Mouse (Mus musculus) thymus, adult 2 months (tissue): ENCODE measurements around the gene Gabbr2. TPM values are rescaled to one million over a fixed set of nuclear protein-coding genes. Genes with fewer than 3 reads are reported as not detected.

Experiments used
- DNase-seq: peaks from one replicate; pipeline ENCODE4 v3.0.0; 2021
- H3K27ac ChIP-seq: fragments of 200-500 bp; 2 replicates; pipeline ENCODE4 v1.5.1; 2012; ENCODE audit warnings: low read length, control low read depth; ENCODE audit not compliant: control insufficient read depth, insufficient read depth
- H3K27me3 ChIP-seq: fragments of 200-500 bp; 2 replicates; pipeline ENCODE4 v1.6.1; 2012; ENCODE audit warnings: mild to moderate bottlenecking, low read length, moderate library complexity, mixed read lengths; ENCODE audit not compliant: control insufficient read depth, insufficient read depth
- H3K36me3 ChIP-seq: fragments of 200-500 bp; 2 replicates; pipeline ENCODE4 v1.6.1; 2012; ENCODE audit warnings: mild to moderate bottlenecking, low read length, moderate library complexity; ENCODE audit not compliant: control insufficient read depth, insufficient read depth
- H3K4me1 ChIP-seq: fragments of 200-500 bp; replicated peaks from 2 replicates; pipeline ENCODE4 v1.6.1; 2012; ENCODE audit warnings: low read length; ENCODE audit not compliant: control insufficient read depth, insufficient read depth
- H3K4me3 ChIP-seq: fragments of 200-500 bp; 2 replicates; pipeline ENCODE4 v1.5.1; 2012; ENCODE audit warnings: mild to moderate bottlenecking, low read length, control low read depth, moderate library complexity; ENCODE audit not compliant: control insufficient read depth, insufficient read depth
- CTCF ChIP-seq: fragments of 200-500 bp; IDR thresholded peaks from 2 replicates; pipeline ENCODE4 v1.5.1; 2012; ENCODE audit warnings: mild to moderate bottlenecking, control low read depth, low read length, moderate library complexity, borderline replicate concordance; ENCODE audit not compliant: control insufficient read depth, poor library complexity, insufficient read depth; ENCODE audit errors: extremely low read depth
- POLR2A ChIP-seq: fragments of 200-500 bp; IDR thresholded peaks from 2 replicates; pipeline ENCODE4 v1.6.1; 2012; ENCODE audit warnings: mild to moderate bottlenecking, low read length, control low read depth, moderate library complexity; ENCODE audit not compliant: control insufficient read depth, poor library complexity, insufficient read depth; ENCODE audit errors: extremely low read depth
- WGBS: fragments of 180-500 bp; shearing (Covaris S2); methylation state at CpG from one replicate; pipeline ENCODE4 v1.1.7; 2018; 5-methylcytosine and 5-hydroxymethylcytosine counted together
- polyA plus RNA-seq: library from polyadenylated mRNA; depleted of rRNA; stranded (reverse); fragments of >200 nt; gene quantifications from 2 replicates; pipeline ENCODE4 v1.2.3, GENCODE M21; 2012

Gabbr2 gene
- polyA plus RNA-seq, 1 experiment, result 0.20 TPM

DNA sequence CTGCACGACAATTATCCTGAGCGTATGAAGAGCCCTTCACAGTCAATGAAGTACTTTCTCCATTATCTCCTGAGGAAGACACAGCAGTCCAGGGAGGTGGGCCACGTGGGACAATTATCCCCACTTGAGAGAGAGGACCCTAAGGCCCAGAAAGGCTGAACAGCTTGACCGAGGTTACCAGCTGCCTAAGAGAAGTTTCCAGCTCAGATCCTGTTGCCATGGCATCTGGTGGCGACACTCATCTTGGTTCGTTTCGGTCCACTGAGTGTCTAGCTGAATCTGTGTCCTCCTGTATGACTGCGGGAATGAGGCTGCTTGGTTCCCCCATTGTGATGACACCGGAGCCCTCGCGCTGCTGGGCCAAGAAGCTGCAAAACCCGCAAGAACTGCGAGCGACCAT, 76.2 kb downstream of the Gabbr2 start:
- no peak overlapping the region for H3K4me3 ChIP-seq
- no peak for TF ChIP-seq CTCF
- no peak for TF ChIP-seq POLR2A
- 93% methylated on average over 14 of the region's 14 CpGs for WGBS
- H3K27me3 ChIP-seq, result no peaks in the 10 kb centered on the region
- H3K36me3 ChIP-seq, result no peaks in the 10 kb centered on the region
- H3K27ac ChIP-seq, result no peak overlapping the region
- H3K4me1 ChIP-seq, result no peaks in the 10 kb centered on the region
- no peak for DNase-seq

DNA sequence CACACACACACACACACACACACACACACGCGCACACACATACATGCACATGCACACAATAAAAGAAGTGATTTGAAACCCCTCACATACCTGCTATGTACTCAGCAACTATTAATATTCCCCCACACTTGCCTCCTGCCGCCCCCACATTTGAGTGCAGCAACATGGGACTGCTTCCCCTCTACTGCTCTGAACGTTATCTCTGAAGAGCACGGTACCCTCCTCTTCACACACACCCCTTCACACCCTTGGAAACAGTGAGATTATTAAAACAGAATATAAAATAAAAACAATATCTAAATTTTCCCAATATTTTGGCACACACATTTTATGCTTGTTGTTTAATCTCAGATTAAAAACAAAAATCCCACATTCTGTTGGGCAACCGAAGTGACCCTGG, 77.1 kb downstream of the Gabbr2 start:
- no peak for DNase-seq
- Histone ChIP-seq H3K36me3 (no peaks in the 10 kb centered on the region), H3K4me1 (no peaks in the 10 kb centered on the region), H3K4me3 (no peak overlapping the region), H3K27me3 (no peaks in the 10 kb centered on the region), H3K27ac (no peak overlapping the region)
- 87% methylated on average over 6 of the region's 6 CpGs for WGBS
- no peak for TF ChIP-seq POLR2A
- no peak for TF ChIP-seq CTCF

DNA sequence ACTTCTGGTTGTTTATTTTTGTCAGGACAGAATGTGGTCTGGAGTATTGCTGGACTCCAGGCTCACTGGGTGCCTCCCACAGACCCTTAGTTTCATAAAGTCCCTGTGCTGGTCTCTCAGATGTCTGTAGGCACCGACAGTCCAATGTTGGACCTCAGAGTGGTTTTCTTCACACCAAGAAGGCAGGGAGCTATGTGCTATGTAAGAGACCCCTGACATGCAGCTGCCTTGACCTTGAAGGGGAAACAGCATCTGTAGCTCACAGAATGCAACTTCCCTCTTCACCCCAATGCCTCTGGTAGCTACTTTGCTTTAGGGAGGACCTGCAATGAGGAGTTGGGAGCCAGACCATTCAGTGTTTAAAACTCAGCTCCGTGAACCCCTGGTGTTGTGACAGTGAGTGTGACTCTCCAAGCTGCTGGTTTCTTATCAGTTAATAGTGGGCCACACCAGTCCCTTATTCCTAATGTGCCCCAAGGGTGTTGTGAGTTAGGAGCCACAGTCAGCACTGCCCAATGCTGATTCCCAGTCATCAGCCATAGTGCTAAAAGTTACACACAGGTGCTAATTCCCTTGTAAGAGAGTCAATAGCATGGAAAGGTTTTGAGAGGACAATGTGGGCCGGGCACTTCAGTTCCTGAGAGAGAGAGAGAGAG, 85.5 kb downstream of the Gabbr2 start:
- no peak overlapping the region for H3K27ac ChIP-seq
- no peaks in the 10 kb centered on the region for H3K27me3 ChIP-seq
- TF ChIP-seq POLR2A (no peak), CTCF (no peak)
- H3K4me1 ChIP-seq, result no peaks in the 10 kb centered on the region
- H3K4me3 ChIP-seq, result no peak overlapping the region
- no peaks in the 10 kb centered on the region for H3K36me3 ChIP-seq
- WGBS, result 75% methylated on average over 3 of the region's 3 CpGs
- DNase-seq, result no peak

DNA sequence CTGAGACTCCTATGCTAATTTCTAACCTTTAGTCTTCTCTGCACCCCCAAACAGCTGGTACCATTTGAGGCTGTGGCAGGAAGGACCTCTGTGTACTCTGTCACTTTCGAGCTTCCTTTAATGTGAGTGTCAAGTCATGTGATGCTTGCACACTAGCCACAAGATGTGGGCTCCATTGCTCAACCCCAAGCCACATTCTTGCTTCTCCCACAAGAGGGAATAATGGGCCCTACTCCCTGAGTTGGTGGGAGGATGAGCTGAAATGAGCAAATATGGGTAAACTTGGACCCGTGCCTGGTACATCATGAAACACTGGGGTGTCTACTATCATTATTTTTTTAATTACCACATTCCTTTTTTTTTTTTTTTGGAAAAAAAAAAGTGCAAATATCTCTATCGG, 86.5 kb downstream of the Gabbr2 start:
- Histone ChIP-seq H3K4me1 (no peaks in the 10 kb centered on the region), H3K27ac (no peak overlapping the region), H3K27me3 (no peaks in the 10 kb centered on the region), H3K4me3 (no peak overlapping the region), H3K36me3 (no peaks in the 10 kb centered on the region)
- WGBS, result 50% methylated on average over 3 of the region's 3 CpGs
- DNase-seq, result no peak
- no peak for TF ChIP-seq CTCF
- no peak for TF ChIP-seq POLR2A

DNA sequence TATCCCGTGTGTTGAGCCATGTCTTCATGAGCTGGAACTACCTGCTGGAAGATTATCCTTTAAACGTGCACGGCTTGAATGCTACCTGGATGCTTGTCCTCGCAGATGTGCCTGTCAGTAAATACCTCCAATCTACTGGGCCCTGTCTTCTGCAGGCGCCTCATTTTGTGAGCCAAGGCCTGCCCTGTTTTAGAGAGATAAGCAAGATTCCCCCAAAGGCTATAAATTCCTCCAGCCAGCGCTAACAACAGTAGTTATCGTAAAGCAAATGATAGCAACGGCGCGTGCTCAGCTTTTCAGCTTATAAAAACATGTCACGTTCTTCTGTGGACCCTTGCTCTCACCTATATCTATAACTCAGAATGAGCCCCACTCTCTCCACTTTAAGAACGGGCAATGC, 87.5 kb downstream of the Gabbr2 start:
- DNase-seq, result no peak
- Histone ChIP-seq H3K4me1 (no peaks in the 10 kb centered on the region), H3K36me3 (no peaks in the 10 kb centered on the region), H3K27ac (no peak overlapping the region), H3K4me3 (no peak overlapping the region), H3K27me3 (no peaks in the 10 kb centered on the region)
- TF ChIP-seq CTCF (no peak), POLR2A (no peak)
- 85% methylated on average over 12 of the region's 12 CpGs for WGBS

DNA sequence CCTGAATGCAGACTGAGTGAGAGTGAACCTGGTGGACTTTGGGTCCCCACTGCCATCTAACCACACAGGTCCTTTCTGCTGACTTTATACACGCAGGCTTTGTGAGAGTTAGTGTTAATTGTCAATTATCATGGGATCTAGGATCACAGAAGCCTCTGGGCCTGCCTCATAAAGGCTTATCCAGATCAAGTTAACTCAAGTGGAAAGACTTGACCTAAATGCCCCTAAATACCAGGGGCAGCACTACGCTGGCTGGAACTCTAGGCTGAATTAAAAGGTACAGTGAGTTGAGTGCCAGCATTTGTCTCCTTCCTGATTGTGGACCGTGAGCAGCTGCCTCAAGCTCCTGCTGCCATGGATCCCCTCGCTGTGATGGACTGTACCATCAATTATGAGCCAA, 93.1 kb downstream of the Gabbr2 start:
- H3K36me3 ChIP-seq, result no peaks in the 10 kb centered on the region
- TF ChIP-seq CTCF (no peak), POLR2A (no peak)
- WGBS, result 88% methylated on average over 4 of the region's 4 CpGs
- no peak overlapping the region for H3K27ac ChIP-seq
- no peaks in the 10 kb centered on the region for H3K4me1 ChIP-seq
- H3K4me3 ChIP-seq, result no peak overlapping the region
- DNase-seq, result no peak
- no peaks in the 10 kb centered on the region for H3K27me3 ChIP-seq

DNA sequence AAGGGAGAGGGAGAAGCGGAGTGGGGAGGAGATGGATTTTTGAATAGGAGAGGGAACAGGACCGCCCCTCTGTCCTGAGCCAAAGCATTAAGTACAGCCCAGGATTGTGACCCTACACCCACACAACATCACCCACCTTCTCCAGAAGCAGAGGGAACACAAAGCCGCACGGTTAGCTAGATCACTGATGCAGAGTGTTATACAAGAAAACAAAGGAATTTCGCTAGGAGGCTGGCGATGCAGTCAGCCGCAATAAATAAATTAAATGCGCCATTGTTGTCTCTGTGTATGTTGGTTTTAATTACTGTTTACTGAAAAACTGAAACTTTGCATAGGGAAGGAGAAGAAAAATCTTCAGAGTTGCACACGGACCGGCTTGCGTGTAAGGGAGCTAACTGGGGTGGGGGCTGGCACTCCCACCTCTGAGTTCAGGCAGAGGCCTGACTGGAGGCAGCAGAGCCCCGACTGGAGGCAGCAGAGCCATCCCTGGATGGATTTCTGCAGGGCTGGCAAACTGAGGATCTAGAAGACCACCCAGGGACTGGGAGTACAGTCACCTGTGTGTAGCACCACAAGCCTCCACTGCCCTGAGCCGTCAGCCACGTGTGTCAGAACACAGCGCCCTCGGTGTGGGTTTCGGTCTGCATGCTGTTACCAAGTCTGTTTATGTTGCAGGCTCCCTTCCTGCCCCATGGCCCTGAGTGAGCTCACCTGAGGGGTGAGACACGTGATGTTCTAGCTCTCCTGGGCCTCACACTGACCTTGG, 93.9 kb downstream of the Gabbr2 start:
- Histone ChIP-seq H3K4me1 (no peaks in the 10 kb centered on the region), H3K27ac (no peak overlapping the region), H3K36me3 (no peaks in the 10 kb centered on the region), H3K27me3 (no peaks in the 10 kb centered on the region), H3K4me3 (no peak overlapping the region)
- DNase-seq, result no peak
- no peak for TF ChIP-seq CTCF
- TF ChIP-seq POLR2A, result no peak
- 91% methylated on average over 17 of the region's 18 CpGs for WGBS
